Mouse (Mus musculus): Measurements from ENCODE around the gene Csf3r.

DNA sequence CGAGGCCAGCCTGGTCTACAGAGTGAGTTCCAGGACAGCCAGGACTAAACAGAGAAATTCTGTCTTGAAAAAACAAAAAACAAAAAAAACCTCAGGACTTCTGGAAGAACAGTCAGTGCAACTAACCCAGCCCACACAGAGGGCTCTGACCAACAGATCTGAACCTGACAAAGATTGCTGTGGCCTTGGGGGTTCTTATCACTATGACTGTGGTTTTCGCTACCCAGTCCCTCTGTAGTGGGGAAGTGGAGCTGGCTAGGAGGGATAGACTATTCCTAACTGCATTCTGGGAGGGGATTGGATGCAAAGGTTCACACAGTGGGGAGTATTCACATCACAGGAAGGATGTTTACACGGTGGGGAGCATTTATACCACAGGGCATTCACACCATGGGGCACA is 4.7 kb downstream of the Csf3r start:
- TF ChIP-seq CTCF (IDR thresholded peaks at IDR 0.05; ENCODE audit: low read depth): no peak
- no peak for TF ChIP-seq EP300 (optimal IDR thresholded peaks at IDR 0.05)
